Mouse (Mus musculus) gastrocnemius, postnatal 10 days (tissue): Measurements from ENCODE around the gene Ranbp9. TPM values are rescaled to one million over a fixed set of nuclear protein-coding genes. Genes with fewer than 3 reads are reported as not detected.

Experiments used
- DNase-seq: peaks from one replicate; pipeline ENCODE4 v3.0.0; 2021; ENCODE audit warnings: mixed read lengths
- long read RNA-seq, 2 experiments: library from polyadenylated mRNA; stranded (forward); transcript quantifications; one replicate each; pipeline ENCODE4 v2.0.0; 2021
- total RNA-seq, 2 experiments: library from RNA; stranded (reverse); gene quantifications; 2 replicates each; pipeline ENCODE4 v1.2.3; 2021

The Ranbp9 gene
- total RNA-seq: 10 to 100 TPM; 38.1 to 43.4 TPM
- long read RNA-seq, experiment 1, transcript Ranbp9-201 (14 exons, 3,371 nt): major isoform, 38 of 44 reads
- long read RNA-seq, experiment 1, partial matches to known transcripts: 3 of 44 reads
- long read RNA-seq, experiment 1, other reads (novel, unspliced or antisense): 3 of 44 reads
- long read RNA-seq, experiment 2, transcript Ranbp9-201 (14 exons, 3,371 nt): major isoform, 28 of 33 reads
- long read RNA-seq, experiment 2, partial matches to known transcripts: 1 of 33 reads
- long read RNA-seq, experiment 2, other reads (novel, unspliced or antisense): 4 of 33 reads

DNA sequence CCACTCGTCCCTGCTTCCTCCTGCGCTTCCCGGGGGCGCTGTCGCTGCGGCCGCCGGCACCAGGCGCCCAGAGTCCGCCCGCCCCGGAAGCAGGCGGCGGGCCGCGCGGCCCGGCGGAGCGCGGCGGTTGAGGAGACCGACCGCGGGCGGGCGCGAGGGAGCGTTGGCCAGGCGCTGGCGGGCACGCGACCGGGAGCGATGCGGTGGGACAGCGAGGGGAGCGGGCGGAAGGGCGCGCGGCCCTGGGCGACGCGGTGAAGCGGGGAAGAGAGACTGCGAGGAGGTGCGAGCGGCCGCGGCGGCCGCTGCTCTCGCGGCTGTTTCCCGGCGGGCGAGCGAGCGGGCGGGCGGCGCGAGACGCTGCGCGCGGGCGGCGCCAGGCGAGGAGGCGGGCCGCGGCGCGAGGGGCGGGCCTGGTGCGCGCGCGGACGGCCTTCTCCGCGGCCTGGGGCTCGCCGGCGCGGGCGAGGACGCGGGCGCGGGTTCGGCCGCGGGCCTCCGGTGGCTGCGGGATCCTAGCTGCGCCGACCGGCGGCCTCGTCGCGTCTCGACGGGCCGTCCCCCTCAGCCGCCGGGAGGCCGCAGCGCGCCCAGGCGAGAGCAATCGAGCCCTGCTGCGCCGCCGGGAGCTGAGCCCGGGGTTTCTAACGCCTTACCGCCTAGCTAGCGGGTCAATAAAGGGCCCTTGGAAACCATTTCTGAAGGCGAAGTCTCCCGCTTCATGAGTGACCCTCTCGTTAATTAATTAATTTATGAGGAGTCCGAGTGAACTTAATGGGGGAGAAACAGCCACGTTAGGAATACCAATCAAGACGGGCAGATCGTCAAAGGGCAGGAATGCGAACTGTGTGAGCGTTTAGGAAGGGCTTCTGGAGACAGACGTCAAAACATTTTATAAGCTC, at the start of gene Ranbp9:
TSS of gene Ranbp9 (minus strand) at position 326 of the 902 bp plus-strand sequence.
- peak; percentile 81 for DNase-seq

DNA sequence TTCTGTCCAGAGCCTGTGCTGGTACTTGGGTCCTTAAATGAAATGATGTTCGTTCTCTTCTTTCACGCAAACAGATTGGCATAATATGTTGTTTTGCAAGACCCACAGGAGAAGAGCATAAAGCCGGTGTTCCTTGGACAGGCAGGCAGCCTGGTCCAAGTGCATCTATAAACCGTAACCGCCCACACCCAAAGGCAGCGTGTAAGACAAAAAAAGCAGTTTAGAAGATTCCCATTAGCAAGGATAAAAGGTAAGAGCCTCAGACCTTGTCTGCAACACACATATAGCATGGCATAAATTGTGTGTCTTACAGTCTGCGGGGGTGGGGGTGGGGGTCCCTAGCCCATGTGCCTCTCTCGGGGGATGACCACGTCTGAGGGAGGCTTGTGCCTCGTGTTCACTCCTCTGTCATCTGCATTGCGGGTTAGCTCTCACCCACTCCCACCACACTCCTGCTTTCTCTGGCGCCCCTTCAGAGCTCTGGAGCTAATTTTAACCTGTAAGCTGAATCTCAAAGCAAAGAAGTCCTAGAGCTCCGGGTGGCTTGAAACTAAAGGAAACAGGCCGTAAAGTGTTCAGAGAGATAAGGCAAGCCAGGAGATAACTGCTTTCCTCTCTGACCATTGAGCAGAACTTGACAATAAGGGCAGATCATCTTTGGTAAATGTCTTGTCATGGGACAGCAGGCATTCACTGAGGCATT, 49.2 kb upstream of the Ranbp9 start:
- DNase-seq: no peak

DNA sequence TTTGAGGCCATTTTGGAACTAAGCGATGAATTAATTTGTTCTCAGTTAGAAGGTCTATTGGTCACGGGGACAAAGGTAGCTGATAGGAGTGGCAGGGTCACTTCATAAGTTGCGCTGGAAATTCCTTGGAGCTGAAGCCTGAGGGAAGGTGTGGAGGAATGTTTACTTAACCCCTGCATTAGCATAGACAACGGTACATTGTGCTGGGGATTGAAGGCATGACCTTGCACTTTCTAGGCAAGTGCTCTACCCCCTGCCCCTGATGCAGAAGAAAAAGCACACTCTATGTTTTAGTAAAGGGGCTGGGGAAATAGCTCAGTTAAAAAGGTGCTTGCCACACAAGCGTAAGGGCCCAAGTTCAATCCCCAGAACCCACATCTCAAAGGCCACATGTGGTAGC, 45.2 kb upstream of the Ranbp9 start:
- DNase-seq: no peak

DNA sequence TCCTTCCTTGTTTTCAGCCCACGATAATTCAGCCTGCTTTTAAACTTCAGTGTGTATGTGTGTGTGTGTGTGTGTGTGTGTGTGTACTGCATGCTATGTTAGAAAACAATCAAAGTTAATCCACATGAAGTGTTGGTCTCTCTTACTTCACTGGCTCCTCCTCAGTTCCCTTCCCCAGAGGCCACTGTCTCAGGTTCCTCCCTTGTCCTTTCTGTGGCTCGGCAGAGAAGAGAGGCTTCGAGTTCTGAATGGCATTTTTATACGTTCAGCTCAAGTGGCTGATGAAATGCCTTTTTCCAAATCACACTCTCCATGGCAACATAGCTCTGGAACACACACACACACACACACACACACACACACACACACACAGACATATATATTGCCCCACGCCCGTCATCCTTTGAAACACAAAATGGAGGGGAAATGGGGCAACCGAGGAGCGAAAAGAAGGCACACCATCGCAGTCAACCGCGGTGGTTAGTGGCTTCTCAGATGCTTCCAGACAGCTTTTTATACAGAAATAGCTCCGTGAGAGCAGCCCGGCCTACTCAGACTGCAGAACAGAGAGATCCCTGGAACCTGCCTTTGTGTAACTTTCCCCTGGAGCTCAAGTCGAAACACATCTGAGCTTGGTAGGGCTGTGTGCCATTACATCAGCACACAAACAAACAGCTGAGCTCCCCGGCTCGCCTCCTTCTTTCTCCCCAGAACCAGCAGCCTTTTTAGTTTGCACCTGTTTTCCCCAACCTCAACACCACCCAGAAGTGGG, 44.5 kb upstream of the Ranbp9 start:
- no peak for DNase-seq

DNA sequence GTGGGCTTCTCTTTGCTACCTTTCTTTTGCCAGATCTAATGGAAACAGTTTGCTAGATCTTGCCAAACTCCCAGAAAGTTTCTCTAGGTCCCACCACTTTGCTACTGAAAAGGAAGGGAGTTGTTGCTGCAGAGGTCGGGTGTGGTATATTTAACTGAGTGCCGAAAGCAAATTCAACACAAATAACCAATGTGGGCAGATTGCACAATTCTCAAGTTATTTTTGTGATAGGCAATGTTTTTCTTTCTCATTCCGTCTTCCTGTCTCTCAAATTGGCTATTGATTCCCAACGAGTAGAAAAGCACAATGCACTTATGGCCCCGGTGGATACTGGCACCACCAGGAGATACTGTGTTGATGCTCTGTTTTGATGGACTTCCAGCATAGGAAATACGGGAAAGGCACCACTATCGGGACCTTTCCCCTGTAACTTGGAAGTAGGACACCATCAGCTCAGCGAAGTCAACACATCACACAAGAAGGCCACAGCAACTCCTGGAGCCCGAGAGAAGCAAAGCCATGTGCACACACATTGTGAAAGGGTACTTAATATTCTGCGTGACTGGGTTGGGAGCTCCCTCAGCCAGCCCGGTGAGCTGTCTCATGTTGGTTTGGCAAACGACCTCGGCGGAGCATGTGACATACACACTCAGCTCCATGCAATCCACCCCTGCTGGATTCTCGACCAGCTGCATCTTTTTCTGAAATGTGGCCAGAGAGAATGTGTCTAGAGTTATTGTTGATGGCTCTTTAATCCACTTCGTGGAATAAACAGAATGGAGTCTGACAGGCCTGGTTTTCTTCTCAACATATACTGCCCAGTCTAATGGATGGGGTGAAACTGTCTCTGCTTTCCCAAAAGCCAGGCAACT, 43.6 kb upstream of the Ranbp9 start:
- DNase-seq: peak; percentile 35

DNA sequence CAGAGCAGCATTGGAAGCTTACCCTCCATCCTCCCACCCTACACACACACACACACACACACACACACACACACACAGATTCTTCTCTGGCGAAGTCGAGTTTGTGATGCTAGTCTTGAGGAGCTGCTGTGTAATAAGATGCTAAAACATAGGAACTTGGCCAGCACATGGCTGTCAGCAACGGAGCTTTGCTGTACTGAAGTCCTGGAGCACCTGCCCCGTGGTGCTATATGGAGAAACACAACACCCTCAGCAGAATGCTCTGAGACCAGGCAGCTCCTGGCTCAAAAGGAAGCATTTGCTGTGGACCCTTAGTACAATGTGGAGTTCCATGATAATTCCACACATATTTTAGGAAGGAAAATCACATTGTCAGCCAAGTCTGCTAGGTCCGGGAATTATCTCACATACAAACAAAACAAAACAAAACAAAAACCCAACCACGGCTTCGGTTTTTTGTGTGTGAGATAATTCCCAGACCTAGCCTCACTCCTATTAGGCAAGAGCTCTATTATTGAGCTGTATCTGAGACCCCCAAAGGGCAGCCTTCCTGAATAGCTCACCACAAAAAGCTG, 42.9 kb upstream of the Ranbp9 start:
- no peak for DNase-seq

DNA sequence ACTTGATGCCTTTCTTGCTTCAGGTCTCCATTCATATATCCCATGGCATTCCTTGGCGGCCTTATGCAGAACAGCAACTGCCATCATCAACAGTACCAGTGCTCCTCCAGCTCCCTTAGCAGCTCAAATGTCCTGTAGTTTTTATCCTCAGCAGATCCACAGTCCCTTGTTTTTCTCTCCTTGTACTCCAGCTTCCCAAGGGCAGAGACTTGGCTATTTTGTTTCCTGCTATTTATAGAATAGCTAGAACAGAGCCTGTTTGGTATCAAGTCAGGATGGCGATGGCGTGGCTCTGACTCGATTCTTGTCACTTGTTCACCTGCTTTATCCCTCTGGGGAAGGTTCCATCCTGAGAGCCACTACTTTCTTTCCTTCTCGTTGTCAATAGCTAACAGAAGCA, 40.9 kb upstream of the Ranbp9 start:
- DNase-seq: no peak

DNA sequence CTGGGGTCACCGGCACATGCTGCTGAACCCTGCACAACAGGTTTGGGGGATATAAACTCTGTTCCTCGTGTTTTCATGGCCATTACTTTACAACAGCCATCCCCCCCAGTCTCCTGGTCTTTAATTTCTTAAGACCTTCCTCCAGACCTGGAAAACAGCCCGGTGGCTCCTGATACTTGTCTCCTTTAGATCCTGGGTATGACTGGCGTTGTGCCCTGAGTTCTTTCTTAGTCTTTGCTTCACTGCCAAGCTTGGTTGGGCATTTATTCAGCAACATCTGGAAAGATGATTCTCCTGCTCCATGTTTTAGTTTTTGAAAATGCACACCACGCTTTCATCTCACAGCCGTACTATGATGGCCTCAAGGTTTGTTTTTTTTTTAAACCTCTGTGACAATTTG, 38.2 kb upstream of the Ranbp9 start:
- DNase-seq: no peak

DNA sequence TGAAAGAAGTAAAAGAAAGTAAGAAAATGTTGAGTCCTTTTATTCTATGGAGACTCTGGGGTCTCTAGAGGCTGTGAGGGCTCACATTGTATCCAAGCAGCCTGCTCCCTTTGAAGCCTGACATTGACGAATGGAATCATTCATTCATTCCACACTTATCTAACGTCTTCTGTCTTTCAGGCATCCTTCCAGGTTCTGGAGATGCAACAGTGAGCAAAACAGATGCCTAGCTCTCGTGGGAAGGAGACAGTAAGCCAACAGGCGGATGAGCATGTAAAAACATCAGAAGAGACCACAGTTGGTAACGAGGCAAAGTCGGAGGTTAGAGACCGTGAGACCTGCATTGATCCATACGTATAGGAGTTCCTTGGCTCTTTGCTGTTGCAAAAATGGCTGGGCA, 36.3 kb upstream of the Ranbp9 start:
- DNase-seq: no peak

DNA sequence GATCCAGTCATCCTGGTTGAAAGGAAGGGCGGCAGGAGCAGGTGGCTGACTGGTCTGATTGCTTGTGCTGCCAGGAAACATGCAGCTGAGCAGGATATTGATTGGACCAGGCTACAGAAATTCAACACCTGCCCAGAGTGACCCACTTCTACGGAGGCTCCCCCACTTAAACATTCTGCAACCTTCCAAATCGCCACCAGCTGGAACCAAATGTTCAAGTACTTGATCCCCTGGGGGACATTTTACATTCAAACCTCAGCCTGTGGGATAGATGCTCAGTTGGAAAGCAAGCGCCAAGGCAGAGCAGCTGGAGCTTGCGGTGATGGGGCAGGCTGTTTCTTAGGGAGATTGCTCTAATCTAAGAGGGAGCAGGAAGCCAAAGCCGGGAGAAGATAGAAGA, 35.8 kb upstream of the Ranbp9 start:
- DNase-seq: no peak

DNA sequence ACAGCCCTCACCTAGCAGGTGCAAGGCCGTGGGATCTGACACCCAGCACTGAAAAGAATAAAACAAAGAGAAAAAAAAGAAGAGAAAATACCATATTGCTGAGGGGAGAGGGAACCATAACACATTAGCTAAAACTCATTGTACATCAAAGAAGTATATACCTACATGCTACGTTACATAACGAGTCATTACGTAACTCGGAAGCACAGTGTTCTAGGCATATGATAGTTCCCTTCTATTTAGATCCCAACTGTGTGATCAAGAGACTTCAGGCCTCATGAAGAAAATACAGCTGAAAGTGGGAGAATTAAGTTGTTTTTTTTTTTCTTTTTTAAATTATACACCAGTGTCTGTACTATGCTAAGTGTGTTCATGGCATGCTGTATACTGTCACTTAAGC, 35.0 kb upstream of the Ranbp9 start:
- DNase-seq: no peak

DNA sequence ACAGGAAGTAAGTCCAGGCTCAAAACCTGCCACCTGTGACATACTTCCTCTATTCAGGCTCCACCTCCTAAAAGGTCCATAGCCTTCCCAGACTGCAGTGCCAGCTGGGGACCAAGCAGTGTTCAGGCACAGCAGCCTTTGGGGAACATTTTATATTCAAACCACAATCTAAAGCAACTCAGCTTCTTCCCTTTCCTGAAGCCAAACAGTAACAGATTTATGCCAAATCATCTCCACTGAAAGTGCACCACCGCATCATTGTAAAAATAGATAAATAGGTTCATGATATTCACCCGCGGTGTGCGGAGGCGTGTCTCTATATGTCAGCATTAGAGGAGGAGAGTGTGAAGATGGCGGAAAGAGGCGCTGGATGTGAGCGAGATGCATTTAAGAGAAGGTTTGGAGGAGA, 33.9 kb upstream of the Ranbp9 start:
- no peak for DNase-seq

DNA sequence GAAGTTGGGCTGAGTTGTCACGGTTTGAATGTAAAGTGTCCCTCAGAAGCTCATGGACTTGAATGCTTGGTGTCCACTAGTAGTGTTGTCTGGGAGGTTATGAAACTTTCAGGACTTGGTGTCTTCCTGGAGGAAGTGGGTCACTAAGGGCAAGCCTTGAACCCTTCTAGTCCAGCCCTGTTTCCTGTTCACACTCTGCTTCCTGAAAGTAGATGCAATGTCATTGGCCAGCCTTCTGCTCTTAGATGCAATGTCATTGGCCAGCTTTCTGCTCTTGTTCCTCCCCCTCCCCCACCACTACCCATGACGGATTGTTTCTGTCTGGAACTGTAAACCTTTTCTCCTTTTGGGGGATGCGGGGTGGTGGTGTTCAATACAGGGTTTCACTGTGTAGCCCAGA, 31.7 kb upstream of the Ranbp9 start:
- DNase-seq: no peak

DNA sequence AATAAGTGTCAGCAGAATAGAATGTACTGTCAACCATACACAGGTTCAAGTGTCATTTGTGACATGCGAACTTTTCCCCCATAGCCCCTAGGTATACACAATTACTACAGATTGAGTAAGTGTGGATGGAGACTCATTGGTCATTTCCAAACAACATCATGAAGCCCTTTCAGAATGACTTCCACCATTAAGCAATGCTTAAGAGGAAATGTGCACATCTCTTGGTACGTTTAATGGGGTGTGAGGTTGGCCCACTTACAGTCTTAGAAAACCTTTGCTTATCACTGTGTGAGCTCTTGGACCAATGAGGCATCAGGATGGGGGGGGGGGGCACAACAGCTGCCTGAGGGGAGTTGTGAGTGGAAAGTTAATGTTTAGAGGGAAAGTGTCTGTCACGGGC, 24.7 kb upstream of the Ranbp9 start:
- no peak for DNase-seq

DNA sequence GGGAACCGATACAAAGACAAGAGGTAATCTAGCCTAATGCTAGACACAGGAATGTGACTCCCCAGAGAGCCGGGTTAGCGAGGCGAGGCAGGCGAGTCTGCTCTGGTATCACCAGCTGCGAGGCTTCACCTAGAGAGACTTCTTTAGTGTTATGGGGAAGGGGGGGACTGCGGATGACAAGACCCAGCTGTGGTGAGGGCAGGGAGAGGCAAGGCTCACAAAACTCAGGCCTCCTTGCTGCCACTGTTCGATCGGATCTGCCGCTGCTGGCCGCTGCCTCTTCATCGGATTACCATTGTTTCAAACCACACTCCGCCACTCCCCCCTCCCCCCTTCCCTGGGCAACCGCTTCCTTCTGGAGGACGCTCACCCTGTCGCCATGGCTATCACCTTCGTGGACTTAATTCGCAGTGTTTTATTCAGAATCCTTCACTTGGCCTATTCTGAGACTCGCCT, 22.3 kb upstream of the Ranbp9 start:
- no peak for DNase-seq

DNA sequence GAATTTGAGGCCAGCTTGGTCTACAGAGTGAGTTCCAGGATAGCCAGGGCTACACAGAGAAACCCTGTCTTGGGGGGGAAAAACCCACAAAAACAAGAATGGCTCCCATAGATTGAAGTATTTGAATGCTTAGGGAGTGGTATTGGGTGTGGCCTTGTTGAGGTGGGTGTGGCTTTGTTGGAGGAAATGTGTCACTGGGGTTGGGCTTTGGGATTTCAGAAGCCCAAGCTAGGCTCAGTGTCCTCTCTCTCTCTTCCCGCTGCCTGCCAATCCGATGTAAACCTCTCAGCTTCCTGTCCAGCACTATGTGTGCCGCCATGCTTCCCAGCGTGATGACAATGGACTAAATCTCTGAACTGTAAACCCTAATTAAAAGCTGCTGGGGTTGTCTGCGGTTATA, 20.5 kb upstream of the Ranbp9 start:
- DNase-seq: no peak

DNA sequence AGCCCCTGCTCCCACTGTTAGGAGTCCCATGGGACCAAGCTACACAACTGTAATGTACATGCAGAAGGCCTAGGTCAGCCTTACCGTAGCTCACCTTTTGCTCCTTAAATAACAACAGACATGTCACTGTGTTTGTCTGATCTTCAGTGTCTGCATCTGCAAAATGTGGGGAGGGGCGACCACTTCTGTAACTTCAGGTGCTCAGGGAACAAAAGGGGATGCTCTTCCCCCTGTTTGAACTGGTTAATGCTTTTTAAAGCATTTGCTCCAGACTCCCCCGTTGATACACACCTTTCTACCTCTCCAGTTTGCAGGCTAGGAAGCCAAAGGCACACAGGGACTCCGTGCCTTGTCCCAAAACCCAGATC, 19.4 kb upstream of the Ranbp9 start:
- no peak for DNase-seq

DNA sequence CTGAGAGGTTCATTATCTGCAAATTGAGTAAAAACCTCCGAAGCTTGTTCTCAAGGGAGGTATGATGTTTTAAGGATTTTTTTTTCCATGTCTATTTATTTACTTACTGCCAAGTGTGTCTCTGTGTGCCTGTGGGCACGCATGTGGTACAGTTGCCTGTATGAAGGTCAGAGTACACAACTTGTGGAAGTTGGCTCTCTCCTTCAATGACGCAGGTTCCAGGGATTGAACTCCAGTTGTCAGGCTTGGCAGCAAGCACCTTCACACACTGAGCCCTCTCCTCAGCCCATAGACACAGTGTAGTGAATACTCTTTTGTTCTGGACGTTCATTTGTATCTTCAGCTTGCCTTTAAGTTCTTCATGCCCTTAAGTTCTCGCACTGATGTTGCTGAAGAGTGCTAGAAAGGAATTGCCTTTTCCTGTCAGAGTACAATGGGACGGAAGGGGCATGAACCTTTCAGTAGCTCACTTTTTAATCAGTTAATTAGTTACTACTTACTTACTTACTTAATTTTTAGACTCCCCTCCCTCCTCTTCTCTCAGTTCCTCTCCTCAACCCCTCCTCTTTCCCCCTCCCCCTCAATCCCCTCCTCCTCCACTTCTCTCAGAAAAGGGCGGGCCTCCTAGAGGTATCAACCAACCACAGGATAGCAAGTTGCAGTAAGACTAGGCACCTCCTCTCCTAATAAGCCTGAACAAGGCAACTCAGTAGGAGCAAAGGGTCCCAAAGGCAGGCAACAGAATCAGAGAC, 18.8 kb upstream of the Ranbp9 start:
- no peak for DNase-seq

DNA sequence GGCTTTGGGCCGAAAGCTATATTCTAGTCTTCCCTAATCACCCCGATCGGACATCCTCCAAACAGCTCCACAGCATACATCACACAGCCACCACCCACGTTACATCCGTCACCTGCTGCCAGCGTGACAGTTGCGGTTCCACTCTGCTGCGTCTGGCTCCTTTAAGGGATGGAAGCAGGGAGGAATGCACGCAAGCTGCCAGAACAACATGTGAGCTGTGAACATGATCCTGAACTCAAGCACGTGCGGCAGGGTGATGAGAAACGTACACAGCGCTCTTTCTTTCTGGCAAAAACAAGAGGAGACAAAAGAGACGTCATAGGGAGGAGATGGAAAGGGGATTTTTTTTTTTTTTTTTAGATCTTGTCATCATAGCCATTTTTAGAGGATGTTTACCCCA, 17.8 kb upstream of the Ranbp9 start:
- peak; percentile 25 for DNase-seq

DNA sequence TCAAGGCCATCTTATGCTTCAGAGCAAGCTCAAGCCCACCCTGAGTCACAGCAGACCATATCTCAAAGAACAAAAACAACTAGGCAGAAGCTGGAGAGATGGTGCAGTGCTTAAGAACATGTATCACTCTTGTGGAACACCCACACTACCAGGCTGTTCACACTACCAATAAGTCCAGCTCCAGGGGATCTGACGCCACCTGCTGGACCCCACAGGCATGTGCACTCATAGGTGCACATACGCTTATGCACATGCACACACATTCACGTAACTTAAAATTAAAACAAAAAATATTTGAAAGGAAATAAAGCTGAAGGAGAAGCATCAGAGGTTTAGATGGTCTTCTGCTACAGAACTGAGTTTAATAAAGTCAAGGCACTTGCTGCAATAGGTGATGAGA, 16.7 kb upstream of the Ranbp9 start:
- no peak for DNase-seq
